In the genomic region with DNA sequence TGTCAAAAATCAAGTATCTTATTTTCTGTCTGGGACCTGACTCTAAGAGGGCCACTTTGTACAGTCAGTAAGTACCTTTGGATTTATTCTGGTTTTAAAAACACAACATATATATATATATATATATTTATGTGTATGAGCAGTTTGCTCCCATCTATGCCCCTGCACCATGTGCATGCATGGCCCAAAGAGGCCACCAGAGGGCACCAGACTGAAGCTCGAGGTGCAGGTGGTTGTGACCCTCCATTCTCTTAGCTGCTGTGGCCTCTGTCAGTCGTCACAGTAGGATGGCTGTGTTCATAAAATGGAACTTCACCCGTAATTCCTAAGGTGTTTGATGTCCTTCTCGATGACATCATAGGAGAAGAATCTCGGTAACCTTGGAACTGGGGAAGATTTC, we compare ENCODE assay signal across 9 mouse cellular contexts. TPM values are rescaled to one million over a fixed set of nuclear protein-coding genes. Genes with fewer than 3 reads are reported as not detected.
DNase-seq lines count a peak whose midpoint lies in the region; ATAC-seq lines count a peak whose summit lies in the region.
"Had no signal": no experiment of that assay in that cellular context is flagged by ENCODE, and none has a peak within 500 bp of the region (broad histone marks: within the 10 kb centered on the region; RNA-seq: fewer than 3 reads in every experiment).

No protein-coding gene starts in this region.

- no peaks in the 10 kb centered on the region for H3K9me3 ChIP-seq in forebrain, embryonic 13.5 days (replicated peaks)
- no peaks in the 10 kb centered on the region for H3K9me3 ChIP-seq in liver, embryonic 11.5 days (ENCODE audit: control insufficient read depth, low read length)
- no peaks in the 10 kb centered on the region for H3K9me3 ChIP-seq in neural tube, embryonic 11.5 days (ENCODE audit: control insufficient read depth, low read length)
- H3K9me3 ChIP-seq: heart, embryonic 13.5 days had no signal

- H3K27ac ChIP-seq in forebrain, embryonic 13.5 days: no peak overlapping the region
- H3K27ac ChIP-seq in liver, embryonic 11.5 days (ENCODE audit: low read depth, low read length): no peak overlapping the region
- no peak overlapping the region for H3K27ac ChIP-seq in neural tube, embryonic 11.5 days (ENCODE audit: low read depth, low read length)
- H3K27ac ChIP-seq: heart, embryonic 13.5 days had no signal

- no peak overlapping the region for H3K9ac ChIP-seq in forebrain, embryonic 13.5 days
- H3K9ac ChIP-seq in liver, embryonic 11.5 days (ENCODE audit: low read depth, low read length): no peak overlapping the region
- no peak overlapping the region for H3K9ac ChIP-seq in neural tube, embryonic 11.5 days (ENCODE audit: low read length)
- H3K9ac ChIP-seq: heart, embryonic 13.5 days had no signal

- DNase-seq in urinary bladder, adult 18-20 months (ENCODE audit: low spot score in 2 of 2): peak; percentile 47 to 52
- DNase-seq in urinary bladder, postnatal 10 days (ENCODE audit: low spot score): no peak
- DNase-seq in c-Kit-positive CD71-negative TER-119-negative erythroid progenitor cells, embryonic 14.5 days (ENCODE audit: low read depth): peak; percentile 82
- peak; percentile 89 for DNase-seq in induced T-regulatory cell, adult 2 months (ENCODE audit: low read depth)
- peak; percentile 64 for DNase-seq in liver, embryonic 11.5 days (ENCODE audit: low spot score)
- peak; percentile 79 for DNase-seq in neural tube, embryonic 11.5 days (ENCODE audit: low spot score)
- peak; percentile 76 to 90 for DNase-seq in thymus, postnatal 10 days (ENCODE audit: low spot score in 2 of 2)

- H3K4me1 ChIP-seq in forebrain, embryonic 13.5 days: no peaks in the 10 kb centered on the region
- no peaks in the 10 kb centered on the region for H3K4me1 ChIP-seq in liver, embryonic 11.5 days (replicated peaks; ENCODE audit: control insufficient read depth, insufficient read depth, low read length)
- no peaks in the 10 kb centered on the region for H3K4me1 ChIP-seq in neural tube, embryonic 11.5 days (ENCODE audit: control insufficient read depth, insufficient read depth, low read length)
- H3K4me1 ChIP-seq: heart, embryonic 13.5 days had no signal

- no peak overlapping the region for H3K4me2 ChIP-seq in forebrain, embryonic 13.5 days
- H3K4me2 ChIP-seq in liver, embryonic 11.5 days: no peak overlapping the region
- H3K4me2 ChIP-seq in neural tube, embryonic 11.5 days (ENCODE audit: low read depth): no peak overlapping the region
- H3K4me2 ChIP-seq: heart, embryonic 13.5 days had no signal

- peak; percentile 68; the same call in 1 of the 2 replicates for ATAC-seq in forebrain, embryonic 13.5 days
- peak; percentile 68; the same call in 1 of the 2 replicates for ATAC-seq in liver, embryonic 11.5 days (replicated peaks; ENCODE audit: low FRiP score)
- ATAC-seq in neural tube, embryonic 11.5 days (ENCODE audit: insufficient read depth, low FRiP score, low TSS enrichment): no peak

- WGBS in forebrain, embryonic 13.5 days: 17% methylated on average over 5 of the region's 5 CpGs
- 11% methylated on average over 5 of the region's 5 CpGs for WGBS in liver, embryonic 11.5 days
- 20% methylated on average over 5 of the region's 5 CpGs for WGBS in neural tube, embryonic 11.5 days

- no peak overlapping the region for H3K4me3 ChIP-seq in forebrain, embryonic 13.5 days
- no peak overlapping the region for H3K4me3 ChIP-seq in liver, embryonic 11.5 days (ENCODE audit: low read depth, low read length)
- no peak overlapping the region for H3K4me3 ChIP-seq in neural tube, embryonic 11.5 days (ENCODE audit: low read depth, low read length)
- H3K4me3 ChIP-seq: heart, embryonic 13.5 days had no signal

- no peaks in the 10 kb centered on the region for H3K27me3 ChIP-seq in forebrain, embryonic 13.5 days
- no peaks in the 10 kb centered on the region for H3K27me3 ChIP-seq in liver, embryonic 11.5 days (replicated peaks; ENCODE audit: control insufficient read depth, insufficient read depth, low read length)
- H3K27me3 ChIP-seq in neural tube, embryonic 11.5 days (ENCODE audit: control insufficient read depth, insufficient read depth, low read length): no peaks in the 10 kb centered on the region
- H3K27me3 ChIP-seq: heart, embryonic 13.5 days had no signal

- H3K36me3 ChIP-seq in forebrain, embryonic 13.5 days (ENCODE audit: poor library complexity, severe bottlenecking): peaks cover 29% of the 10 kb centered on the region
- H3K36me3 ChIP-seq in liver, embryonic 11.5 days (ENCODE audit: control insufficient read depth, insufficient read depth, low read length): no peaks in the 10 kb centered on the region
- H3K36me3 ChIP-seq in neural tube, embryonic 11.5 days (ENCODE audit: control insufficient read depth, insufficient read depth, low read length): no peaks in the 10 kb centered on the region; the same call in 1 of the 2 replicates

RNA-seq across cellular contexts. Expression of gene Tbc1d9b, which starts 16.9 kb away (rescaled TPM):
- polyA plus RNA-seq in forebrain, embryonic 13.5 days (2015; fragmentation: Nextera tagmentation; extraction: Ambion mirVana): 30.2 and 33.0 TPM in 2 replicates
- polyA plus RNA-seq in liver, embryonic 11.5 days (2014; fragmentation: Nextera tagmentation; extraction: Ambion mirVana): 30.1 and 34.0 TPM in 2 replicates
- 33.1 and 34.7 TPM in 2 replicates for polyA plus RNA-seq in neural tube, embryonic 11.5 days (2014; fragmentation: Nextera tagmentation; extraction: Ambion mirVana)

RNA-seq across cellular contexts. Expression of gene Mrnip, which starts 59.9 kb away (rescaled TPM):
- polyA plus RNA-seq in forebrain, embryonic 13.5 days (2015; fragmentation: Nextera tagmentation; extraction: Ambion mirVana): 24.0 and 26.9 TPM in 2 replicates
- polyA plus RNA-seq in liver, embryonic 11.5 days (2014; fragmentation: Nextera tagmentation; extraction: Ambion mirVana): 13.9 and 18.7 TPM in 2 replicates
- 23.7 and 24.9 TPM in 2 replicates for polyA plus RNA-seq in neural tube, embryonic 11.5 days (2014; fragmentation: Nextera tagmentation; extraction: Ambion mirVana)
